ENCODE assay signal across 8 mouse cellular contexts in genomic region chr3:144801861-144802260, GRCm38 (mm10). TPM values are rescaled to one million over a fixed set of nuclear protein-coding genes. Genes with fewer than 3 reads are reported as not detected.
DNase-seq lines count a peak whose midpoint lies in the region; ATAC-seq and TF ChIP-seq lines count a peak whose summit lies in the region.
"Had no signal": no experiment of that assay in that cellular context is flagged by ENCODE, and none has a peak within 500 bp of the region (broad histone marks: within the 10 kb centered on the region; RNA-seq: fewer than 3 reads in every experiment).

No protein-coding gene starts in this region.

- no peak for ATAC-seq in hindbrain, embryonic 12.5 days (ENCODE audit: low FRiP score)

- H3K4me2 ChIP-seq in hindbrain, embryonic 12.5 days (replicated peaks), result no peak overlapping the region

- WGBS in hindbrain, embryonic 10.5 days, result 33% methylated on average over 8 of the region's 8 CpGs
- 38% methylated on average over 8 of the region's 8 CpGs for WGBS in hindbrain, embryonic 12.5 days
- 35% methylated on average over 8 of the region's 8 CpGs for WGBS in limb, embryonic 10.5 days

- no peak overlapping the region for H3K9ac ChIP-seq in hindbrain, embryonic 12.5 days

- H3K4me3 ChIP-seq in hindbrain, embryonic 10.5 days, result no peak overlapping the region
- H3K4me3 ChIP-seq in hindbrain, embryonic 12.5 days, result no peak overlapping the region
- no peak overlapping the region for H3K4me3 ChIP-seq in testis, adult 2 months (ENCODE audit: control insufficient read depth, low read depth, low read length)
- H3K4me3 ChIP-seq in limb, embryonic 10.5 days, result no peak overlapping the region
- H3K4me3 ChIP-seq: erythroblast, embryonic 14.5 days had no signal

- peak; percentile 56 for DNase-seq in hindbrain, embryonic 10.5 days (ENCODE audit: low spot score)
- DNase-seq in testis, postnatal 14 days (ENCODE audit: low spot score), result no peak
- DNase-seq in brain, adult 2 months (ENCODE audit: low read depth, low spot score), result peak; percentile 55
- DNase-seq in limb, embryonic 10.5 days (ENCODE audit: low spot score), result peak; percentile 62
- no peak for DNase-seq in spleen, postnatal 14 days (ENCODE audit: low spot score in 2 of 2)

- no peak overlapping the region for H3K27ac ChIP-seq in hindbrain, embryonic 10.5 days
- H3K27ac ChIP-seq in hindbrain, embryonic 12.5 days, result no peak overlapping the region
- no peak overlapping the region for H3K27ac ChIP-seq in testis, adult 2 months (ENCODE audit: control insufficient read depth, insufficient read depth, low read depth, low read length)
- no peak overlapping the region for H3K27ac ChIP-seq in limb, embryonic 10.5 days

- no peaks in the 10 kb centered on the region for H3K36me3 ChIP-seq in hindbrain, embryonic 10.5 days
- no peaks in the 10 kb centered on the region for H3K36me3 ChIP-seq in hindbrain, embryonic 12.5 days
- H3K36me3 ChIP-seq in testis, adult 2 months (ENCODE audit: control insufficient read depth, insufficient read depth, low read length), result no peaks in the 10 kb centered on the region
- H3K36me3 ChIP-seq in limb, embryonic 10.5 days, result no peaks in the 10 kb centered on the region

- TF ChIP-seq CTCF in testis, adult 2 months (IDR thresholded peaks at IDR 0.05; ENCODE audit: control insufficient read depth, insufficient read depth, insufficient replicate concordance, low read depth, low read length), result peak; percentile 1; the same call in 1 of the 2 replicates

- no peaks in the 10 kb centered on the region for H3K9me3 ChIP-seq in hindbrain, embryonic 10.5 days
- no peaks in the 10 kb centered on the region for H3K9me3 ChIP-seq in hindbrain, embryonic 12.5 days (replicated peaks)
- no peaks in the 10 kb centered on the region for H3K9me3 ChIP-seq in limb, embryonic 10.5 days (replicated peaks)

- H3K4me1 ChIP-seq in hindbrain, embryonic 10.5 days (replicated peaks), result no peaks in the 10 kb centered on the region
- H3K4me1 ChIP-seq in hindbrain, embryonic 12.5 days, result no peaks in the 10 kb centered on the region
- no peaks in the 10 kb centered on the region for H3K4me1 ChIP-seq in testis, adult 2 months (ENCODE audit: control insufficient read depth, insufficient read depth, low read length)
- no peaks in the 10 kb centered on the region for H3K4me1 ChIP-seq in limb, embryonic 10.5 days

- no peak for TF ChIP-seq POLR2A in testis, adult 2 months (IDR thresholded peaks at IDR 0.05; ENCODE audit: control insufficient read depth, low read depth, low read length)

- no peaks in the 10 kb centered on the region for H3K27me3 ChIP-seq in hindbrain, embryonic 10.5 days (ENCODE audit: insufficient read depth, poor library complexity, severe bottlenecking)
- H3K27me3 ChIP-seq in hindbrain, embryonic 12.5 days, result no peaks in the 10 kb centered on the region
- H3K27me3 ChIP-seq in testis, adult 2 months (ENCODE audit: control insufficient read depth, insufficient read depth, low read length), result no peaks in the 10 kb centered on the region
- H3K27me3 ChIP-seq in limb, embryonic 10.5 days (ENCODE audit: low read depth, poor library complexity, severe bottlenecking), result no peaks in the 10 kb centered on the region

RNA-seq across cellular contexts. Expression of gene Clca3a2, which starts 17.4 kb away (rescaled TPM):
- polyA plus RNA-seq in hindbrain, embryonic 10.5 days (2016; fragmentation: Nextera tagmentation; extraction: Ambion mirVana), result not detected in 2 replicates
- 0.09 TPM in 1 of 2 replicates, not detected in the other for polyA plus RNA-seq in hindbrain, embryonic 12.5 days (2016; fragmentation: Nextera tagmentation; extraction: Ambion mirVana)
- polyA plus RNA-seq in testis, adult 2 months (2012; rRNA removed), result 0.12 and 2.5 TPM in 2 replicates
- not detected in 2 replicates for polyA plus RNA-seq in limb, embryonic 10.5 days (2016; fragmentation: Nextera tagmentation; extraction: Ambion mirVana)
- polyA plus RNA-seq: erythroblast, embryonic 14.5 days had no signal

RNA-seq across cellular contexts. Expression of gene Clca3a1, which starts 41.1 kb away (rescaled TPM):
- polyA plus RNA-seq in hindbrain, embryonic 10.5 days (2016; fragmentation: Nextera tagmentation; extraction: Ambion mirVana), result not detected in 2 replicates
- 0.06 and 0.42 TPM in 2 replicates for polyA plus RNA-seq in hindbrain, embryonic 12.5 days (2016; fragmentation: Nextera tagmentation; extraction: Ambion mirVana)
- 1.5 and 1.6 TPM in 2 replicates for polyA plus RNA-seq in testis, adult 2 months (2012; rRNA removed)
- 0.05 and 0.11 TPM in 2 replicates for polyA plus RNA-seq in limb, embryonic 10.5 days (2016; fragmentation: Nextera tagmentation; extraction: Ambion mirVana)
- polyA plus RNA-seq: erythroblast, embryonic 14.5 days had no signal

RNA-seq across cellular contexts. Expression of gene Clca3b, which starts 47.3 kb away (rescaled TPM):
- polyA plus RNA-seq in hindbrain, embryonic 10.5 days (2016; fragmentation: Nextera tagmentation; extraction: Ambion mirVana), result not detected in 2 replicates
- polyA plus RNA-seq in hindbrain, embryonic 12.5 days (2016; fragmentation: Nextera tagmentation; extraction: Ambion mirVana), result not detected in 2 replicates
- 0.02 and 0.10 TPM in 2 replicates for polyA plus RNA-seq in testis, adult 2 months (2012; rRNA removed)
- not detected in 2 replicates for polyA plus RNA-seq in limb, embryonic 10.5 days (2016; fragmentation: Nextera tagmentation; extraction: Ambion mirVana)
- polyA plus RNA-seq: erythroblast, embryonic 14.5 days had no signal

Comparison
In these comparisons a context has a peak if more than half of its experiments do, and no peak if none do; other contexts are left out.
1. DNase-seq: peak in hindbrain, embryonic 10.5 days (single experiment), brain, adult 2 months (single experiment) and limb, embryonic 10.5 days (single experiment); none in testis, postnatal 14 days (single experiment) and spleen, postnatal 14 days (0 of 2).